Mouse (Mus musculus) forebrain, embryonic 14.5 days (tissue): Measurements from ENCODE around the gene Sf3a2. TPM values are rescaled to one million over a fixed set of nuclear protein-coding genes. Genes with fewer than 3 reads are reported as not detected.
"Not testable (repeated sequence)": the region's sequence is repeated elsewhere in the genome, so short reads cannot be mapped to it uniquely, and the experiment has no call there.

ENCODE experiments used
- ATAC-seq: fragments of 200-750 bp; cut with Nextera tagmentation; 2 replicates; pipeline ENCODE4 v1.8.0; 2017; ENCODE audit warnings: mild to moderate bottlenecking, moderate library complexity
- DNase-seq: peaks from one replicate; pipeline ENCODE4 v3.0.0-alpha.2; 2015; ENCODE audit warnings: low spot score
- H3K27ac ChIP-seq: fragments of 300-500 bp; sonication (generic); 2 replicates; pipeline ENCODE4 v1.5.1; 2014; ENCODE audit warnings: low read depth, mild to moderate bottlenecking, control low read depth, low read length, moderate library complexity
- H3K27me3 ChIP-seq: fragments of 300-500 bp; sonication (generic); replicated peaks from 2 replicates; pipeline ENCODE4 v1.6.1; 2014; ENCODE audit warnings: low read length, control low read depth, mixed read lengths; ENCODE audit not compliant: control insufficient read depth, insufficient read depth
- H3K36me3 ChIP-seq: fragments of 300-500 bp; sonication (generic); 2 replicates; pipeline ENCODE4 v1.6.1; 2014; ENCODE audit warnings: low read length, control low read depth; ENCODE audit not compliant: control insufficient read depth, insufficient read depth
- H3K4me1 ChIP-seq: fragments of 300-500 bp; sonication (generic); 2 replicates; pipeline ENCODE4 v1.6.1; 2014; ENCODE audit warnings: antibody characterized with exemption, low read length, control low read depth; ENCODE audit not compliant: control insufficient read depth, insufficient read depth
- H3K4me2 ChIP-seq: fragments of 300-500 bp; sonication (generic); 2 replicates; pipeline ENCODE4 v1.6.1; 2014; ENCODE audit warnings: mild to moderate bottlenecking, control low read depth, low read length
- H3K4me3 ChIP-seq: fragments of 300-500 bp; sonication (generic); 2 replicates; pipeline ENCODE4 v1.5.1; 2014; ENCODE audit warnings: low read depth, low read length, control low read depth
- H3K9ac ChIP-seq: fragments of 300-500 bp; sonication (generic); 2 replicates; pipeline ENCODE4 v1.6.1; 2014; ENCODE audit warnings: mild to moderate bottlenecking, low read length, control low read depth, moderate library complexity
- H3K9me3 ChIP-seq: fragments of 300-500 bp; sonication (generic); replicated peaks from 2 replicates; pipeline ENCODE4 v1.6.1; 2016; ENCODE audit warnings: low read length, control low read depth, mixed read lengths; ENCODE audit not compliant: control insufficient read depth
- WGBS: fragments of 180-500 bp; shearing (Covaris S2); extraction: QIAGEN DNeasy Blood & Tissue Kit; methylation state at CpG from one replicate; pipeline ENCODE4 v1.1.7; 2014; 5-methylcytosine and 5-hydroxymethylcytosine counted together
- polyA plus RNA-seq: library from polyadenylated mRNA; unstranded; fragments of >200 nt; fragmentation: Nextera tagmentation; extraction: Ambion mirVana; gene quantifications from 2 replicates; pipeline ENCODE4 v1.2.1, GENCODE M21; 2014

Sf3a2 gene
- polyA plus RNA-seq, 1 experiment from 2014 or later, result 66.6 TPM

GRCm38 (mm10) chr10:80823847-80824643 lies 26.0 kb downstream of the Sf3a2 start:
- H3K4me3 ChIP-seq, result no peak overlapping the region
- no peak overlapping the region for H3K4me2 ChIP-seq
- no peak overlapping the region for H3K27ac ChIP-seq
- 69% methylated on average over 8 of the region's 8 CpGs for WGBS
- H3K9me3 ChIP-seq, result no peaks in the 10 kb centered on the region
- H3K9ac ChIP-seq, result no peak overlapping the region
- H3K4me1 ChIP-seq, result peaks cover 5% of the 10 kb centered on the region
- DNase-seq (no peak), ATAC-seq (no peak)
- H3K36me3 ChIP-seq, result peaks cover 5% of the 10 kb centered on the region; the same call in 1 of the 2 replicates
- no peaks in the 10 kb centered on the region for H3K27me3 ChIP-seq

- Histone ChIP-seq H3K4me1 (peaks cover 5% of the 10 kb centered on the region), H3K27ac (no peak overlapping the region), H3K27me3 (no peaks in the 10 kb centered on the region), H3K9me3 (no peaks in the 10 kb centered on the region), H3K4me3 (no peak overlapping the region), H3K9ac (no peak overlapping the region), H3K4me2 (no peak overlapping the region), H3K36me3 (peaks cover 13% of the 10 kb centered on the region)
- no peak for ATAC-seq
- DNase-seq, result no peak
- WGBS, result 78% methylated on average over 2 of the region's 2 CpGs
Measured at GRCm38 (mm10) chr10:80824827-80825226, 26.8 kb downstream of the Sf3a2 start.

GRCm38 (mm10) chr10:80826151-80827062 lies 28.4 kb downstream of the Sf3a2 start, which contains the start of gene Oaz1:
Oaz1 (plus strand) TSS chr10:80826656.
- H3K36me3 ChIP-seq, result peaks cover 27% of the 10 kb centered on the region
- WGBS, result under 1% methylated on average over 71 of the region's 82 CpGs
- H3K9ac ChIP-seq, result peak within 1 kb of the TSS; percentile 89

GRCm38 (mm10) chr10:80827063-80827869 lies 29.3 kb downstream of the Sf3a2 start:
- Histone ChIP-seq H3K9me3 (no peaks in the 10 kb centered on the region), H3K4me2 (peak overlapping the region; percentile 100), H3K4me1 (peaks cover 5% of the 10 kb centered on the region), H3K27ac (peak overlapping the region; percentile 86), H3K36me3 (peaks cover 27% of the 10 kb centered on the region), H3K4me3 (peak overlapping the region; percentile 74), H3K27me3 (no peaks in the 10 kb centered on the region), H3K9ac (peak overlapping the region; percentile 89)
- ATAC-seq (no peak), DNase-seq (no peak)
- WGBS, result 9% methylated on average over 27 of the region's 29 CpGs

More at GRCm38 (mm10) chr10:80826151-80827062, 28.4 kb downstream of the Sf3a2 start, which contains the start of gene Oaz1:
- peak within 1 kb of the TSS; percentile 100 for H3K4me2 ChIP-seq
- no peaks in the 10 kb centered on the region for H3K9me3 ChIP-seq
- H3K27me3 ChIP-seq, result no peaks in the 10 kb centered on the region
- peaks cover 5% of the 10 kb centered on the region for H3K4me1 ChIP-seq
- DNase-seq (peak; percentile 100), ATAC-seq (peak; percentile 98)
- H3K4me3 ChIP-seq, result peak within 1 kb of the TSS; percentile 74
- H3K27ac ChIP-seq, result peak within 1 kb of the TSS; percentile 86

- Histone ChIP-seq H3K4me2 (peak overlapping the region; percentile 100), H3K9me3 (no peaks in the 10 kb centered on the region), H3K4me1 (peaks cover 5% of the 10 kb centered on the region), H3K27ac (no peak overlapping the region), H3K27me3 (no peaks in the 10 kb centered on the region), H3K36me3 (peaks cover 27% of the 10 kb centered on the region), H3K4me3 (peak overlapping the region; percentile 74), H3K9ac (peak overlapping the region; percentile 89)
- 86% methylated on average over 10 of the region's 10 CpGs for WGBS
- ATAC-seq (no peak), DNase-seq (no peak)
Measured at GRCm38 (mm10) chr10:80827870-80828420, 29.9 kb downstream of the Sf3a2 start.

- Histone ChIP-seq H3K36me3 (peaks cover 27% of the 10 kb centered on the region), H3K4me3 (peak overlapping the region; percentile 74; the same call in 1 of the 2 replicates), H3K4me2 (peak overlapping the region; percentile 100)
- H3K27me3 ChIP-seq, DNase-seq, H3K27ac ChIP-seq, ATAC-seq, H3K9me3 ChIP-seq, H3K9ac ChIP-seq, H3K4me1 ChIP-seq: not testable (repeated sequence)
- WGBS, result 89% methylated on average over 7 of the region's 9 CpGs
Measured at GRCm38 (mm10) chr10:80828587-80828986, 30.6 kb downstream of the Sf3a2 start.

GRCm38 (mm10) chr10:80829359-80830278 lies 31.6 kb downstream of the Sf3a2 start:
- Histone ChIP-seq H3K4me1 (peaks cover 5% of the 10 kb centered on the region), H3K9ac (no peak overlapping the region), H3K27me3 (no peaks in the 10 kb centered on the region), H3K9me3 (no peaks in the 10 kb centered on the region), H3K4me3 (no peak overlapping the region), H3K27ac (no peak overlapping the region), H3K36me3 (peaks cover 27% of the 10 kb centered on the region), H3K4me2 (no peak overlapping the region)
- DNase-seq (no peak), ATAC-seq (no peak)
- 70% methylated on average over 1 of the region's 1 CpGs for WGBS
